Mouse (Mus musculus) myocyte (in vitro differentiated cells): ENCODE results near the gene Gm9970. TPM values are rescaled to one million over a fixed set of nuclear protein-coding genes. Genes with fewer than 3 reads are reported as not detected.
A peak's percentile ranks its signal among the peaks of the same experiment; 100 is the strongest.

Experiments
- H3K27me3 ChIP-seq: one replicate; pipeline ENCODE4 v1.6.1; 2011; ENCODE audit not compliant: control insufficient read depth, insufficient read depth, insufficient read length
- H3K36me3 ChIP-seq: one replicate; pipeline ENCODE4 v1.6.1; 2011; ENCODE audit not compliant: control insufficient read depth, insufficient read depth
- H3K4me2 ChIP-seq: one replicate; pipeline ENCODE4 v1.6.1; 2011; ENCODE audit warnings: low read depth, control low read depth
- H3K4me3 ChIP-seq: one replicate; pipeline ENCODE4 v1.5.1; 2011; ENCODE audit warnings: mild to moderate bottlenecking, control low read depth, moderate library complexity
- H3K79me2 ChIP-seq: one replicate; pipeline ENCODE4 v1.6.1; 2011; ENCODE audit not compliant: control insufficient read depth, insufficient read depth
- H3ac ChIP-seq: one replicate; pipeline ENCODE4 v1.6.1; 2011; ENCODE audit not compliant: control insufficient read depth, insufficient read length
- CEBPB ChIP-seq: IDR thresholded peaks from 2 replicates; pipeline ENCODE4 v1.6.1; 2011; ENCODE audit warnings: mild to moderate bottlenecking, moderate library complexity; ENCODE audit not compliant: poor library complexity, insufficient read depth, severe bottlenecking
- E2F4 ChIP-seq: IDR thresholded peaks from one replicate; pipeline ENCODE4 v1.6.1; 2011; ENCODE audit warnings: mild to moderate bottlenecking, control low read depth, moderate library complexity; ENCODE audit not compliant: insufficient read depth
- MAX ChIP-seq: IDR thresholded peaks from one replicate; pipeline ENCODE4 v1.6.1; 2011; ENCODE audit warnings: low read depth, mild to moderate bottlenecking, control low read depth
- MYOD1 ChIP-seq, 3 experiments: IDR thresholded peaks; one replicate each; pipeline ENCODE4 v1.6.1; 2011; ENCODE audit warnings: control low read depth in 2 of 3, low read depth in 2 of 3, mild to moderate bottlenecking in 2 of 3, moderate library complexity in 1 of 3; ENCODE audit not compliant: insufficient read length in 2 of 3, control insufficient read depth in 1 of 3
- MYOG ChIP-seq, 3 experiments: IDR thresholded peaks; one replicate each; pipeline ENCODE4 v1.6.1; 2011; ENCODE audit warnings: control low read depth in 2 of 3, low read depth in 2 of 3, mild to moderate bottlenecking in 2 of 3; ENCODE audit not compliant: insufficient read length in 2 of 3, control insufficient read depth in 1 of 3, insufficient read depth in 1 of 3
- POLR2A ChIP-seq: IDR thresholded peaks from one replicate; pipeline ENCODE4 v1.6.1; 2011; ENCODE audit warnings: low read depth, mild to moderate bottlenecking, control low read depth, moderate library complexity; ENCODE audit not compliant: insufficient read length
- POLR2AphosphoS2 ChIP-seq: IDR thresholded peaks from one replicate; pipeline ENCODE4 v1.6.1; 2011; ENCODE audit warnings: low read depth, control low read depth; ENCODE audit not compliant: insufficient read length
- REST ChIP-seq: IDR thresholded peaks from one replicate; pipeline ENCODE4 v1.6.1; 2011; ENCODE audit warnings: mild to moderate bottlenecking, control low read depth, moderate library complexity; ENCODE audit not compliant: insufficient read depth, insufficient read length
- SRF ChIP-seq: IDR thresholded peaks from one replicate; pipeline ENCODE4 v1.6.1; 2011; ENCODE audit warnings: low read depth; ENCODE audit not compliant: control insufficient read depth, insufficient read length
- TCF12 ChIP-seq: IDR thresholded peaks from one replicate; pipeline ENCODE4 v1.6.1; 2011; ENCODE audit warnings: mild to moderate bottlenecking, control low read depth; ENCODE audit not compliant: poor library complexity, insufficient read depth, severe bottlenecking
- TCF3 ChIP-seq: IDR thresholded peaks from one replicate; pipeline ENCODE4 v1.6.1; 2011; ENCODE audit warnings: low read depth, control low read depth; ENCODE audit not compliant: insufficient read length
- USF1 ChIP-seq: IDR thresholded peaks from one replicate; pipeline ENCODE4 v1.6.1; 2011; ENCODE audit warnings: low read depth, mild to moderate bottlenecking, control low read depth, moderate library complexity
- polyA plus RNA-seq: library from polyadenylated mRNA; unstranded; fragments of >200 nt; fragmentation: generic; extraction: Trizol; gene quantifications from one replicate; pipeline ENCODE4 v1.2.1, GENCODE M21; 2012; ENCODE audit warnings: missing spikeins

Gene Gm9970
- polyA plus RNA-seq, 1 experiment, result not detected

- TF ChIP-seq MYOD1 (IDR thresholded peaks at IDR 0.05; ENCODE audit: control insufficient read depth in 1 of 3, insufficient read length in 2 of 3, low read depth in 2 of 3) (no peak), TCF12 (no peak), POLR2A (no peak), SRF (no peak), MYOG (IDR thresholded peaks at IDR 0.05; ENCODE audit: control insufficient read depth in 1 of 3, insufficient read depth in 1 of 3, insufficient read length in 2 of 3, low read depth in 2 of 3) (no peak), REST (no peak), USF1 (no peak), POLR2AphosphoS2 (no peak), MAX (no peak), TCF3 (no peak), CEBPB (no peak), E2F4 (no peak)
- H3K4me3 ChIP-seq, result no peak overlapping the region
Observed at GRCm38 (mm10) chr5:31203866-31204265, 37.2 kb downstream of the Gm9970 start.

DNA sequence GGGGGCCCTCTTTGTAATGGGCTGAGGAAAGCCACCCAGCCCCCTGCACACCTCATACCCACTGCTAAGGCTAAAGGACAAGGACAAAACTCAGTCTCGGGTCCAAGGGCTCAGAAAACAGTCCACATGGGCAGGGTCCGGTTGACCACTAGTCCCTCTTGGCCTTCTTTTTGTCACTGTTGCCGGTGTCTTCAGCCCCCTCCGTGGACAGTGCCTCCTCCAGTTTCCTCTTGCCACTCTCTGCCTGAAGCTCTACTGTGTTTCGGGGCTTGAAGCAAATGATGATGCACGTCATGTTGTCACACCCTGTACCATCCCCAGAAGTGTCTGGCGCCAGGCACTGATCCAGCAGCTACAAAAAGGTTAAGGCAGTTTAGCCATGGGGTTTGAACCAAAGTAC, 38.1 kb downstream of the Gm9970 start:
- Histone ChIP-seq H3K4me2 (peak overlapping the region; percentile 90), H3K79me2 (peaks cover 12% of the 10 kb centered on the region), H3K27me3 (no peaks in the 10 kb centered on the region), H3K4me3 (peak overlapping the region; percentile 90), H3ac (no peak overlapping the region), H3K36me3 (peaks cover 44% of the 10 kb centered on the region)
- TF ChIP-seq POLR2AphosphoS2 (no peak), USF1 (no peak), MAX (no peak), MYOD1 (IDR thresholded peaks at IDR 0.05; ENCODE audit: control insufficient read depth in 1 of 3, insufficient read length in 2 of 3, low read depth in 2 of 3) (no peak), TCF3 (no peak), E2F4 (no peak), POLR2A (no peak), TCF12 (no peak), REST (no peak), CEBPB (no peak), MYOG (IDR thresholded peaks at IDR 0.05; ENCODE audit: control insufficient read depth in 1 of 3, insufficient read depth in 1 of 3, insufficient read length in 2 of 3, low read depth in 2 of 3) (no peak), SRF (no peak)

More at GRCm38 (mm10) chr5:31203866-31204265, 37.2 kb downstream of the Gm9970 start:
- no peak overlapping the region for H3ac ChIP-seq
- peaks cover 37% of the 10 kb centered on the region for H3K36me3 ChIP-seq
- H3K4me2 ChIP-seq, result no peak overlapping the region
- H3K27me3 ChIP-seq, result no peaks in the 10 kb centered on the region
- H3K79me2 ChIP-seq, result peaks cover 20% of the 10 kb centered on the region

GRCm38 (mm10) chr5:31201742-31202590, 39.1 kb downstream of the Gm9970 start, which contains the start of gene Zfp513:
Zfp513 (minus strand) TSS chr5:31202303.
- H3K27me3 ChIP-seq, result no peaks in the 10 kb centered on the region
- peak within 1 kb of the TSS; percentile 90 for H3K4me3 ChIP-seq
- H3K36me3 ChIP-seq, result peaks cover 44% of the 10 kb centered on the region
- H3K4me2 ChIP-seq, result peak within 1 kb of the TSS; percentile 90
- H3ac ChIP-seq, result peak within 1 kb of the TSS; percentile 34
- peaks cover 12% of the 10 kb centered on the region for H3K79me2 ChIP-seq
- no peak for TF ChIP-seq SRF
- peak; percentile 99 for TF ChIP-seq POLR2AphosphoS2
- no peak for TF ChIP-seq TCF3
- no peak for TF ChIP-seq TCF12
- no peak for TF ChIP-seq CEBPB
- no peak for TF ChIP-seq E2F4
- TF ChIP-seq MAX, result no peak
- TF ChIP-seq MYOD1 (IDR thresholded peaks at IDR 0.05; ENCODE audit: control insufficient read depth in 1 of 3, insufficient read length in 2 of 3, low read depth in 2 of 3), result peak in 2 of 3 experiments; percentile 22 to 52
- peak in 2 of 3 experiments; percentile 46 to 69 for TF ChIP-seq MYOG (IDR thresholded peaks at IDR 0.05; ENCODE audit: control insufficient read depth in 1 of 3, insufficient read depth in 1 of 3, insufficient read length in 2 of 3, low read depth in 2 of 3)
- peak; percentile 57 for TF ChIP-seq USF1
- no peak for TF ChIP-seq REST
- peak; percentile 75 for TF ChIP-seq POLR2A

DNA sequence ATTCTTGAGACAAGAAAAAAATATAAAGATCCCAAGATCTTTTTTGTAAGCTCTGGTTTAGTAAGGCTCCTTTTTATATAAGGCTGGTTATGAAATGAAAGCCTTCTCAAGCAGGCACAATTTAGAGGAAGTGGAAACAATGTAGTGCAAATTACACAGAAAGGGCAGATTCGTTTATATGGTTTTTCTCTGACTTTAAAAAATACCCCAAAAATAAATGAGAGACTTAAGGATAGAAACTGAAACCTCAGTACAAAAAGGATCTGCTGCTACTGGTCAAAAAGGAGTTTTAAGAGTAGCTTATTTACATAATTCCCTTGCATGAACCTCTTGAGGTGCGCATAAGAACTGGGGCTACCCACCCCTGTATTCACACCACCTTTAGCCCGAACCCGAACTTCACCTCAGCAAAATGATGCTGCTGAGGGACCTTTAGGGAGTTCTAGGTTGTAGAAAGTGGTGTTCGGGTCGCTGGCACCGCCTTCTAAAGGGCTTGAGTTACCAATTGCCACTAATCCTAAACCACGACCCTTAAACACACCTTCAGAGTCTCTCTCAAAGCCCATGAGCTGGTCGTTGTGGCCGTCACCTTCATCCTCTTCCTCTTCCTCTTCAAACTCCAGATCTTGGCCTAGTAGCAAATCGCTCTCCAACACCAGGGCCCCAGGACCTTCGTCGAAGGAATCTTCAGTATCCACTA, 39.8 kb downstream of the Gm9970 start:
- Histone ChIP-seq H3K36me3 (peaks cover 47% of the 10 kb centered on the region), H3ac (peak overlapping the region; percentile 34), H3K4me3 (peak overlapping the region; percentile 90), H3K79me2 (peaks cover 12% of the 10 kb centered on the region), H3K27me3 (no peaks in the 10 kb centered on the region), H3K4me2 (peak overlapping the region; percentile 81)
- no peak for TF ChIP-seq MAX
- TF ChIP-seq POLR2AphosphoS2, result peak; percentile 54
